ENCODE assay signal across 20 mouse cellular contexts in genomic region chr8:46317161-46317560, GRCm38 (mm10). TPM values are rescaled to one million over a fixed set of nuclear protein-coding genes. Genes with fewer than 3 reads are reported as not detected.
A peak's percentile ranks its signal among the peaks of the same experiment; 100 is the strongest.
DNase-seq lines count a peak whose midpoint lies in the region; ATAC-seq lines count a peak whose summit lies in the region.
"Had no signal": no experiment of that assay in that cellular context is flagged by ENCODE, and none has a peak within 500 bp of the region (broad histone marks: within the 10 kb centered on the region; RNA-seq: fewer than 3 reads in every experiment).

No protein-coding gene starts in this region.

- WGBS in kidney, embryonic 14.5 days, result 78% methylated on average over 7 of the region's 7 CpGs
- WGBS in midbrain, embryonic 11.5 days, result 82% methylated on average over 7 of the region's 7 CpGs
- 72% methylated on average over 7 of the region's 7 CpGs for WGBS in midbrain, embryonic 14.5 days
- WGBS in heart, embryonic 12.5 days, result 79% methylated on average over 7 of the region's 7 CpGs

- H3K9me3 ChIP-seq in kidney, embryonic 14.5 days (ENCODE audit: control insufficient read depth, low read length), result no peaks in the 10 kb centered on the region
- H3K9me3 ChIP-seq in midbrain, embryonic 11.5 days (ENCODE audit: control insufficient read depth, low read length), result no peaks in the 10 kb centered on the region
- no peaks in the 10 kb centered on the region for H3K9me3 ChIP-seq in midbrain, embryonic 14.5 days (ENCODE audit: control insufficient read depth, low read length)
- H3K9me3 ChIP-seq in heart, embryonic 12.5 days (replicated peaks), result no peaks in the 10 kb centered on the region
- H3K9me3 ChIP-seq: embryonic facial prominence, embryonic 10.5 days; forebrain, embryonic 13.5 days; hindbrain, embryonic 13.5 days had no signal

- no peaks in the 10 kb centered on the region for H3K27me3 ChIP-seq in kidney, embryonic 14.5 days (ENCODE audit: control insufficient read depth, insufficient read depth, low read length)
- H3K27me3 ChIP-seq in midbrain, embryonic 11.5 days (ENCODE audit: control insufficient read depth, insufficient read depth, low read length), result no peaks in the 10 kb centered on the region
- no peaks in the 10 kb centered on the region for H3K27me3 ChIP-seq in midbrain, embryonic 14.5 days (ENCODE audit: control insufficient read depth, insufficient read depth, low read length)
- H3K27me3 ChIP-seq in heart, embryonic 12.5 days (replicated peaks), result no peaks in the 10 kb centered on the region
- H3K27me3 ChIP-seq: CH12.LX; forebrain, embryonic 13.5 days; hindbrain, embryonic 13.5 days had no signal

- no peak overlapping the region for H3K27ac ChIP-seq in kidney, embryonic 14.5 days (ENCODE audit: low read depth, low read length)
- no peak overlapping the region for H3K27ac ChIP-seq in midbrain, embryonic 11.5 days (ENCODE audit: low read depth, low read length)
- H3K27ac ChIP-seq in midbrain, embryonic 14.5 days (replicated peaks; ENCODE audit: low read depth, low read length), result no peak overlapping the region
- H3K27ac ChIP-seq in heart, embryonic 12.5 days (ENCODE audit: poor library complexity, severe bottlenecking), result no peak overlapping the region
- H3K27ac ChIP-seq: embryonic facial prominence, embryonic 10.5 days; forebrain, embryonic 13.5 days; hindbrain, embryonic 13.5 days had no signal

- H3K4me2 ChIP-seq in kidney, embryonic 14.5 days (replicated peaks; ENCODE audit: low read depth, low read length), result no peak overlapping the region
- no peak overlapping the region for H3K4me2 ChIP-seq in midbrain, embryonic 11.5 days
- no peak overlapping the region for H3K4me2 ChIP-seq in midbrain, embryonic 14.5 days (ENCODE audit: low read length)
- H3K4me2 ChIP-seq in heart, embryonic 12.5 days, result no peak overlapping the region
- H3K4me2 ChIP-seq: forebrain, embryonic 13.5 days; hindbrain, embryonic 13.5 days had no signal

- no peak overlapping the region for H3K9ac ChIP-seq in kidney, embryonic 14.5 days (ENCODE audit: low read depth, low read length)
- H3K9ac ChIP-seq in midbrain, embryonic 11.5 days (ENCODE audit: low read length), result no peak overlapping the region
- no peak overlapping the region for H3K9ac ChIP-seq in midbrain, embryonic 14.5 days (replicated peaks; ENCODE audit: low read length)
- H3K9ac ChIP-seq in heart, embryonic 12.5 days, result no peak overlapping the region
- H3K9ac ChIP-seq: forebrain, embryonic 13.5 days; forebrain, postnatal 0 days; hindbrain, embryonic 13.5 days had no signal

- H3K36me3 ChIP-seq in kidney, embryonic 14.5 days (ENCODE audit: control insufficient read depth, insufficient read depth, low read length), result no peaks in the 10 kb centered on the region
- no peaks in the 10 kb centered on the region for H3K36me3 ChIP-seq in midbrain, embryonic 11.5 days (ENCODE audit: control insufficient read depth, insufficient read depth, low read length)
- H3K36me3 ChIP-seq in midbrain, embryonic 14.5 days (ENCODE audit: control insufficient read depth, insufficient read depth, low read length), result no peaks in the 10 kb centered on the region
- H3K36me3 ChIP-seq in heart, embryonic 12.5 days, result no peaks in the 10 kb centered on the region
- H3K36me3 ChIP-seq: embryonic facial prominence, embryonic 10.5 days; hindbrain, embryonic 13.5 days had no signal

- no peaks in the 10 kb centered on the region for H3K4me1 ChIP-seq in kidney, embryonic 14.5 days (ENCODE audit: control insufficient read depth, insufficient read depth, low read length)
- H3K4me1 ChIP-seq in midbrain, embryonic 11.5 days (ENCODE audit: control insufficient read depth, insufficient read depth, low read length), result no peaks in the 10 kb centered on the region
- H3K4me1 ChIP-seq in midbrain, embryonic 14.5 days (ENCODE audit: control insufficient read depth, insufficient read depth, low read length), result no peaks in the 10 kb centered on the region
- H3K4me1 ChIP-seq in heart, embryonic 12.5 days (replicated peaks), result no peaks in the 10 kb centered on the region
- H3K4me1 ChIP-seq: embryonic facial prominence, embryonic 10.5 days; forebrain, embryonic 13.5 days had no signal

- no peak for ATAC-seq in kidney, embryonic 14.5 days (ENCODE audit: low FRiP score, low TSS enrichment)
- no peak for ATAC-seq in midbrain, embryonic 11.5 days (ENCODE audit: low FRiP score)
- no peak for ATAC-seq in midbrain, embryonic 14.5 days (ENCODE audit: low FRiP score, low TSS enrichment)
- ATAC-seq in heart, embryonic 12.5 days (ENCODE audit: insufficient number of reproducible peaks, low FRiP score), result no peak
- ATAC-seq: forebrain, embryonic 13.5 days; forebrain, postnatal 0 days had no signal

- DNase-seq in kidney, adult 18-20 months, result peak; percentile 75
- peak; percentile 67 for DNase-seq in midbrain, embryonic 11.5 days (ENCODE audit: low spot score, missing footprints)
- no peak for DNase-seq in midbrain, embryonic 14.5 days
- DNase-seq in kidney, postnatal 14 days, result peak; percentile 80
- no peak for DNase-seq in Muller cell, postnatal 12 days (ENCODE audit: inconsistent ontology term)
- DNase-seq: adrenal gland, adult 8-10 months; adrenal gland, postnatal 36 days; cerebellum, adult 2 months; cerebellum, postnatal 10 days; forebrain, postnatal 0 days; gastrocnemius, postnatal 25 days; heart, postnatal 10 days; heart, postnatal 4 days had no signal

- no peak overlapping the region for H3K4me3 ChIP-seq in kidney, embryonic 14.5 days (ENCODE audit: low read length)
- no peak overlapping the region for H3K4me3 ChIP-seq in midbrain, embryonic 11.5 days (ENCODE audit: low read depth, low read length)
- no peak overlapping the region for H3K4me3 ChIP-seq in midbrain, embryonic 14.5 days (replicated peaks; ENCODE audit: low read depth, low read length)
- H3K4me3 ChIP-seq in heart, embryonic 12.5 days, result no peak overlapping the region
- H3K4me3 ChIP-seq: embryonic facial prominence, embryonic 10.5 days; forebrain, embryonic 13.5 days; hindbrain, embryonic 13.5 days had no signal

RNA-seq across cellular contexts. Expression of gene Helt, which starts 22.7 kb away (rescaled TPM):
- polyA plus RNA-seq in kidney, embryonic 14.5 days (2014; fragmentation: Nextera tagmentation; extraction: Ambion mirVana), result not detected in 2 replicates
- polyA plus RNA-seq in midbrain, embryonic 11.5 days (2014; fragmentation: Nextera tagmentation; extraction: Ambion mirVana), result 48.9 and 49.0 TPM in 2 replicates
- 9.6 and 10.2 TPM in 2 replicates for polyA plus RNA-seq in midbrain, embryonic 14.5 days (2014; fragmentation: Nextera tagmentation; extraction: Ambion mirVana)
- polyA plus RNA-seq in heart, embryonic 12.5 days (2016; fragmentation: Nextera tagmentation; extraction: Ambion mirVana), result not detected in 2 replicates
- polyA plus RNA-seq: cerebellum, adult 2 months; heart, embryonic 14.5 days had no signal

Comparison
In these comparisons a context has a peak if more than half of its experiments do, and no peak if none do; other contexts are left out.
1. DNase-seq: peak in kidney, adult 18-20 months (single experiment), midbrain, embryonic 11.5 days (single experiment) and kidney, postnatal 14 days (single experiment); none in midbrain, embryonic 14.5 days (single experiment) and Muller cell, postnatal 12 days (single experiment).
2. RNA of gene Helt, which starts 22.7 kb away (polyA plus RNA-seq): 48.9 to 49.0 TPM in midbrain, embryonic 11.5 days and 9.6 to 10.2 TPM in midbrain, embryonic 14.5 days; not detected in kidney, embryonic 14.5 days and not detected in heart, embryonic 12.5 days; every median in the first group is over 10 times any median in the second.